Mouse (Mus musculus): ENCODE measurements around the gene Snx27.

DNA sequence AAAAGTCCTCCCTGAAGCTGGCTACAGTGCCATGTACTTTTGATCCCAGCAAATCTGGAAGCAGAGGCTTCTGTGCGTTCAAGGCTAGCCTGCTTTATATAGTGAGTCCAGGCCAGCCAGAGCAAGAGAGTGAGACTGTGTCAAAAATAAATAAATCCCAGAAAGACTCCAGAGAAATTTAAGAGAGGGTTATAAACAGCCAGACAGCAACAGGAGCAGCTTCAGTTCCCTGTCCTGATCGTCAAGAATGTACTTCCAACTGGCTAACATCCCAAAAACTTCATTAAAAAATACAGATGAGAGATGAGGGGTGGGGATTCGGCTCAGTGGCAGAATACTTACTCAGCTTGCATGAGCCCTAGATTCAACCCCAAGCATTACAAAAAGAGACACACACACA, 17.4 kb downstream of the Snx27 start:
- TF ChIP-seq EP300 (IDR thresholded peaks at IDR 0.05; ENCODE audit: low read length) (no peak), IRF4 (IDR thresholded peaks at IDR 0.05; ENCODE audit: low read depth, low read length) (no peak), USF1 (IDR thresholded peaks at IDR 0.05; ENCODE audit: low read depth, low read length) (no peak), CTCF (conservative IDR thresholded peaks at IDR 0.05 in 1 of 2, IDR thresholded peaks at IDR 0.05 in 1 of 2; ENCODE audit: low read depth in 2 of 2, low read length in 2 of 2) (no peak), SIN3A (IDR thresholded peaks at IDR 0.05; ENCODE audit: low read length) (no peak), ZMIZ1 (IDR thresholded peaks at IDR 0.05; ENCODE audit: low read depth, low read length) (no peak), POLR2A (IDR thresholded peaks at IDR 0.05; ENCODE audit: low read depth, low read length) (no peak)

Data from CH12.LX (cell line).